Comparison of ENCODE assay signal across 8 mouse cellular contexts in genomic region chr1:156203961-156204655, GRCm38 (mm10). TPM values are rescaled to one million over a fixed set of nuclear protein-coding genes. Genes with fewer than 3 reads are reported as not detected.
DNase-seq lines count a peak whose midpoint lies in the region; ATAC-seq lines count a peak whose summit lies in the region.

No protein-coding gene starts in this region.

- peaks cover 50% of the 10 kb centered on the region for H3K4me1 ChIP-seq in megakaryocyte, embryonic 14.5 days
- peaks cover 7% of the 10 kb centered on the region; the same call in 1 of the 2 replicates for H3K4me1 ChIP-seq in liver, embryonic 15.5 days (replicated peaks)

- 6% methylated on average over 18 of the region's 18 CpGs for WGBS in liver, embryonic 15.5 days (ENCODE audit: insufficient replicate concordance)

- peak; percentile 37 for DNase-seq in embryo, embryonic 11 days
- no peak for DNase-seq in embryo, embryonic 10 days (ENCODE audit: low spot score)
- no peak for DNase-seq in thymus, adult 18-20 months
- no peak for DNase-seq in cerebellum, adult 9-10 months
- no peak for DNase-seq in right cerebral cortex, postnatal 10 days (ENCODE audit: low spot score in 2 of 2)

- H3K9me3 ChIP-seq in megakaryocyte, embryonic 14.5 days: peaks cover 25% of the 10 kb centered on the region
- no peaks in the 10 kb centered on the region; the same call in 1 of the 2 replicates for H3K9me3 ChIP-seq in liver, embryonic 15.5 days (replicated peaks)

- peaks cover 69% of the 10 kb centered on the region for H3K27me3 ChIP-seq in megakaryocyte, embryonic 14.5 days (replicated peaks)
- H3K27me3 ChIP-seq in liver, embryonic 15.5 days: peaks cover 88% of the 10 kb centered on the region

- ATAC-seq in megakaryocyte, adult 5-6 weeks (ENCODE audit: poor library complexity, severe bottlenecking): no peak
- no peak for ATAC-seq in liver, embryonic 15.5 days (ENCODE audit: insufficient read depth)

- no peak overlapping the region for H3K27ac ChIP-seq in liver, embryonic 15.5 days (replicated peaks)

- H3K4me3 ChIP-seq in megakaryocyte, embryonic 14.5 days (replicated peaks): peak overlapping the region; percentile 90
- H3K4me3 ChIP-seq in liver, embryonic 15.5 days (replicated peaks): peak overlapping the region; percentile 15

- no peak overlapping the region for H3K9ac ChIP-seq in liver, embryonic 15.5 days

- no peaks in the 10 kb centered on the region for H3K36me3 ChIP-seq in megakaryocyte, embryonic 14.5 days (replicated peaks; ENCODE audit: low read length)
- H3K36me3 ChIP-seq in liver, embryonic 15.5 days (replicated peaks): no peaks in the 10 kb centered on the region

- H3K4me2 ChIP-seq in liver, embryonic 15.5 days: peak overlapping the region; percentile 49

RNA-seq across cellular contexts. Expression of gene Fam163a, which starts 0.7 kb away (rescaled TPM):
- 0.56 and 0.87 TPM in 2 replicates for polyA plus RNA-seq in megakaryocyte, embryonic 14.5 days (2012; ENCODE audit: insufficient read depth, low replicate concordance)
- total RNA-seq in megakaryocyte, adult 5-6 weeks (2015): not detected in 2 replicates
- total RNA-seq in megakaryocyte, adult 5-6 weeks (2017): not detected in 2 replicates
- 0.12 TPM in 1 of 2 replicates, not detected in the other for polyA plus RNA-seq in liver, embryonic 15.5 days (2015; fragmentation: Nextera tagmentation; extraction: Ambion mirVana)
